Mouse (Mus musculus): Measurements from ENCODE around the gene Def6.

Def6 gene

GRCm38 (mm10) chr17:28277721-28278120 is 70.1 kb downstream of the Def6 start:
- no peak for DNase-seq

- DNase-seq: no peak
Measured at GRCm38 (mm10) chr17:28278156-28278555, 70.6 kb downstream of the Def6 start.

All from B cell, adult 2 months (primary cell).